Mouse (Mus musculus) adrenal gland, adult (tissue): ENCODE measurements around the gene Gm20388.

Experiments used
- DNase-seq, 2 experiments: peaks; one replicate each; pipeline ENCODE4 v3.0.0; 2022 to 2023; ENCODE audit warnings: low spot score in 1 of 2; ENCODE audit not compliant: inconsistent age in 2 of 2

The Gm20388 gene

GRCm38 (mm10) chr8:123819683-123820610, 3909.3 kb downstream of the Gm20388 start:
- DNase-seq, result no peak

DNA sequence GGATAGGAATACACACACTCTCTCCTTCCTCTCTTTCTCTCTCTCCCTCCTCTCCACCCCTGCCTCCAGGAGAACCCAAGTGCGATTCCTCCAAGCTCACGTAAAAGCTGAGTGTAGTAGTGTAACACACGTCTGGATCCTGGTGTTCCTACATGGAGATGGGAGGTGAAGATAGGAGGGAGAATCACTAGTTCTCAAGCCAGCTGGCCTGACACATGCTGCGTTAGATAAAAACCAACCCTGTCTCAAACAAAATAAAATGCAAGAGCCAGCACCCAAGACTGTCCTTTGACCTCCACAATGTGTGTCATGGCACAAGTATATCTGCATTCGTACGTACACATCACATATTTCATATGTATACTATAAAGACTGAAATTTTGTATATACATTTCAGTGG, 3910.1 kb downstream of the Gm20388 start:
- no peak for DNase-seq

GRCm38 (mm10) chr8:123823111-123823510, 3912.5 kb downstream of the Gm20388 start:
- DNase-seq, result no peak

DNA sequence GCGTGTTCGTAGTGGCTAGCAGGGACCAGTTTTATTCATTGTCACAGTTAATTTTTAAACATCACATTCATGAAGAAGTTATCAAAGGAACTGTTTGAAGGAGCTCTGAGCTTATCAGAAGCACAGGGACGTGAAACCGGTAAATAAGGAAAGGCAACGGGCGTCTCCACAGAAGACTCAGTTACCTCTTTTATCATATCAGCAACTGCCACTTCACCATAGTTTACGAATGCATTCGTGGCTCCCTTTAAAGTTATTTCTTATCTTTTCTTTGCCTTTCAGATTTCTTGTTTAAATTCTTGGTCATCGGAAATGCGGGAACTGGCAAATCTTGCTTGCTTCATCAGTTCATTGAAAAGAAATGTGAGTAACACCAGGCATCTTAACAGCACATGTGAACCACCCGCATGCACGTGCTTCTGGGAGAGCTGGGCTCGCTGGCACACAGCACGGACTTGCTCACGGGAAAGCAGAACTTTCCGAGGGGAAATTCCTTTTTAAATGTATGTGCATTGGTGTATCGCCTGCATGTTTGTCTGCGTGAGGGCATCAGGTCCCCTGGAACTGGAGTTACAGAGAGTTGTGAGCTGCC, 3913.0 kb downstream of the Gm20388 start:
- no peak for DNase-seq

GRCm38 (mm10) chr8:123826001-123826400, 3915.4 kb downstream of the Gm20388 start:
- no peak for DNase-seq

DNA sequence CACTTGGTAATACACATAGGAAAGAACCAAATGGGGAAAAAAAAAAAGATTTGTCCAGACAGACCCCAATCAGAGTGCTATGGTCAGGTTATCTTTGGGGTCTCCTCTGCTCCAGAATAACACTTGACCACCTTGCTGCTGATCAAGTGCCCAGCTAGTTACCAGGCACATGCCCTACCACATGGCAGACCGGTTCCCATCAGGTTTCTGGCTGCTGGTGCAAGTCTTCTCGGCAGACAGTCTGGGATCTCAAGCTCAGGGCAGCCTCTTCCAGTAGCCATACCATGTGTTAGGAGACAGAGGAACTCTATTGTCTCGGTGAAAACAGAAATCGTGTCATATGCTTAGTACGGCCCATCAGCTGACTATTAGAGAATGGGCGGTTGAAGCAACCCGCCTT, 3916.1 kb downstream of the Gm20388 start:
- no peak for DNase-seq

DNA sequence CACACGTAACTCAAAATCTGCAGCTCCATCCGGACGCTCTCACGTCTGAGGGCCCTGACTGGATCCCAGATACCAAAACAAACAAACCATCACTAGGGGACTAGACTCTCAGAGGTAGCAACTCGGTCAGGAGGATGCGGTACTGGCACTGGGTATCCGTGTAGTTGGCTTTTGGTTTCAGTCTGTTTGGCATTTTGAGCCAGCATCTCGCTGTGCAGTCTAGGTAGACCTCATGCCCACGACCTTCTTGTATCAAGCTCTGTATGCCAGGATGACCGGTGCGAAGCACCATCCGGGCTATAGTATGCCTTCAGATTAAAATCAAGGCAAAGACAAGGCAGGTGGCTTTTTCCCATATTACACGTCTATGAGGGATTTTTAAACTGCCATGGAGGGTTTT, 3916.9 kb downstream of the Gm20388 start:
- DNase-seq, result no peak

GRCm38 (mm10) chr8:123832757-123833156, 3922.1 kb downstream of the Gm20388 start:
- peak; percentile 63 to 87 for DNase-seq

- DNase-seq, result peak; percentile 32 to 78
Observed at GRCm38 (mm10) chr8:123835451-123835850, 3924.8 kb downstream of the Gm20388 start.

- DNase-seq, result no peak
Observed at GRCm38 (mm10) chr8:123836354-123836753, 3925.7 kb downstream of the Gm20388 start.

- no peak for DNase-seq
Observed at GRCm38 (mm10) chr8:123838496-123838895, 3927.9 kb downstream of the Gm20388 start.

DNA sequence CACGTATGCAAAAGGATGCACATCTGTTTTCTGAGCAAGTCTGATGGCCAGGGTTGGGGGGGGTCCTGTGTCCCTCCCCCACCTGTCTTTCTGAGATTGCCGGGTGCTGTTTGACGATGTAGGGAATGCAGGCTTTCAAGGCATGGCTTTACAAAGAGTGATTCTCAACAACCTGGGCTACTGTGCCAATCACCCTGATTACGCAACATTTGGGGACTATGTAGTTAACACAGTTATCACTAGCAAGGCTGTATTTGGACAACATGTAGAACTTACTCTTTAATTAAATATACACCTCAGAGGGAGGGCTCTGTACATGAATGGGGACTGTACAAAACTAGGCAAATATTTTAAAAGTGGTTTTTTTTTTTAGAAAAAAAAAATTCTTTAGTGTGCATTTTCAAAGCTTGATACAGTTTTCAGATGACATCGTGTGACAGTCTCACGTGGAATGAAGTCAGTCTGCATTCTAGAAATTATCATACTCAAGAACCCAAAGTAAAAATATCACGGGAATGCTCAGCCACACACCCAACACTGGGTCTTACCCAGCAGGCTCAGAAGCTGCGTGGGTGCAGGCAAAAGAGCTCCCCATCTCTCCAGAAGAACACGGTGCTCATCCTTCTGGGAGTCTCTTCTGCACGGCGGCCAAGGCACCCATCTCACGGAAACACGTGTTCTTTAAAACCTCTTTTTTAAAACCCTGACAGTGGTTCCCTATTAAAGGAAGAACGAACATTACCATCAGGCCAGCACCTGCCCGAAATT, 3930.1 kb downstream of the Gm20388 start:
- DNase-seq, result no peak

- DNase-seq, result no peak
Observed at GRCm38 (mm10) chr8:123842086-123842485, 3931.4 kb downstream of the Gm20388 start.

DNA sequence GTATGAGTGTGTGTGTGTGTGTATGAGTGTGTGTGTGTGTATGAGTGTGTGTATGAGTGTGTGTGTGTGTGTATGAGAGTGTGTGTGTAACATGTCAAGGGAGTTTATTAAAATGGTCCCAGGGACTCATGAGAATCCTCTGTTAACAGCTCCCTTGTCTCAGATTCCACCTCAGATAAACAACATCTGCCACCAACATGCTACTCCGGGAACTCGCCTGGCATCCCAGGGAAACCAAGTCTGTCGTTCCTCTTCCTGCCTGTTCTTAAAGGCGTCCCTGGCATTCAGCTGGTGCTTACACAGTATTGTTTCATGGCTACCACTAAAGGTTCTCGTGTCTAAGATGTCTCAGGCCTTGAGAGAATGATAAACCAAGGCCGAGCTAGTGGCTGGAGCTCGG, 3933.7 kb downstream of the Gm20388 start:
- DNase-seq, result no peak

GRCm38 (mm10) chr8:123845114-123845513, 3934.5 kb downstream of the Gm20388 start:
- DNase-seq, result no peak

GRCm38 (mm10) chr8:123845991-123846390, 3935.3 kb downstream of the Gm20388 start:
- peak in 1 of 2 experiments; percentile 43 for DNase-seq

- no peak for DNase-seq
Observed at GRCm38 (mm10) chr8:123846509-123846908, 3935.9 kb downstream of the Gm20388 start.

GRCm38 (mm10) chr8:123847546-123847945, 3936.9 kb downstream of the Gm20388 start:
- no peak for DNase-seq

GRCm38 (mm10) chr8:123849352-123849751, 3938.7 kb downstream of the Gm20388 start:
- no peak for DNase-seq

- no peak for DNase-seq
Observed at GRCm38 (mm10) chr8:123851590-123851989, 3940.9 kb downstream of the Gm20388 start.

GRCm38 (mm10) chr8:123854252-123854651, 3943.6 kb downstream of the Gm20388 start:
- DNase-seq, result no peak
